Mouse (Mus musculus) stomach, postnatal 0 days (tissue): ENCODE data around the gene Tppp2. TPM values are rescaled to one million over a fixed set of nuclear protein-coding genes. Genes with fewer than 3 reads are reported as not detected.
A peak's percentile ranks its signal among the peaks of the same experiment; 100 is the strongest.

Experiments used
- ATAC-seq: fragments of 200-750 bp; cut with Nextera tagmentation; 2 replicates; pipeline ENCODE4 v1.8.0; 2017; ENCODE audit not compliant: low FRiP score, low TSS enrichment
- DNase-seq: peaks from one replicate; pipeline ENCODE4 v3.0.0-alpha.2; 2016; ENCODE audit warnings: low spot score
- H3K27ac ChIP-seq: fragments of 300-500 bp; sonication (generic); replicated peaks from 2 replicates; pipeline ENCODE4 v1.5.1; 2014; ENCODE audit warnings: mild to moderate bottlenecking, control low read depth
- H3K27me3 ChIP-seq: fragments of 300-500 bp; sonication (generic); 2 replicates; pipeline ENCODE4 v1.6.1; 2014; ENCODE audit warnings: low read length; ENCODE audit not compliant: control insufficient read depth, insufficient read depth
- H3K36me3 ChIP-seq: fragments of 300-500 bp; sonication (generic); 2 replicates; pipeline ENCODE4 v1.6.1; 2014; ENCODE audit warnings: low read length, mixed read lengths; ENCODE audit not compliant: control insufficient read depth, insufficient read depth
- H3K4me1 ChIP-seq: fragments of 300-500 bp; sonication (generic); replicated peaks from 2 replicates; pipeline ENCODE4 v1.6.1; 2014; ENCODE audit warnings: antibody characterized with exemption; ENCODE audit not compliant: control insufficient read depth, insufficient read depth
- H3K4me2 ChIP-seq: fragments of 300-500 bp; sonication (generic); replicated peaks from 2 replicates; pipeline ENCODE4 v1.6.1; 2014; ENCODE audit warnings: low read depth, mild to moderate bottlenecking, control low read depth, moderate library complexity
- H3K4me3 ChIP-seq: fragments of 300-500 bp; sonication (generic); 2 replicates; pipeline ENCODE4 v1.5.1; 2014; ENCODE audit warnings: low read depth, low read length, control low read depth
- H3K9ac ChIP-seq: fragments of 300-500 bp; sonication (generic); 2 replicates; pipeline ENCODE4 v1.6.1; 2014; ENCODE audit warnings: mild to moderate bottlenecking, low read length, control low read depth, mixed read lengths
- H3K9me3 ChIP-seq: fragments of 300-500 bp; sonication (generic); 2 replicates; pipeline ENCODE4 v1.6.1; 2016; ENCODE audit warnings: low read length; ENCODE audit not compliant: control insufficient read depth
- CTCF ChIP-seq: IDR thresholded peaks from 2 replicates; pipeline ENCODE4 v1.5.1; 2016; ENCODE audit warnings: antibody characterized with exemption, low read depth, mild to moderate bottlenecking, moderate library complexity
- EP300 ChIP-seq: optimal IDR thresholded peaks from 2 replicates; pipeline ENCODE3; 2016; ENCODE audit warnings: antibody characterized with exemption
- WGBS: fragments of 180-500 bp; shearing (Covaris S2); extraction: QIAGEN DNeasy Blood & Tissue Kit; methylation state at CpG from one replicate; pipeline ENCODE4 v1.1.7; 2014; 5-methylcytosine and 5-hydroxymethylcytosine counted together
- polyA plus RNA-seq: library from polyadenylated mRNA; unstranded; fragments of >200 nt; fragmentation: Nextera tagmentation; extraction: Ambion mirVana; gene quantifications from 2 replicates; pipeline ENCODE4 v1.2.1, GENCODE M21; 2015

The Tppp2 gene
- polyA plus RNA-seq, 1 experiment from 2014 or later = not detected

DNA sequence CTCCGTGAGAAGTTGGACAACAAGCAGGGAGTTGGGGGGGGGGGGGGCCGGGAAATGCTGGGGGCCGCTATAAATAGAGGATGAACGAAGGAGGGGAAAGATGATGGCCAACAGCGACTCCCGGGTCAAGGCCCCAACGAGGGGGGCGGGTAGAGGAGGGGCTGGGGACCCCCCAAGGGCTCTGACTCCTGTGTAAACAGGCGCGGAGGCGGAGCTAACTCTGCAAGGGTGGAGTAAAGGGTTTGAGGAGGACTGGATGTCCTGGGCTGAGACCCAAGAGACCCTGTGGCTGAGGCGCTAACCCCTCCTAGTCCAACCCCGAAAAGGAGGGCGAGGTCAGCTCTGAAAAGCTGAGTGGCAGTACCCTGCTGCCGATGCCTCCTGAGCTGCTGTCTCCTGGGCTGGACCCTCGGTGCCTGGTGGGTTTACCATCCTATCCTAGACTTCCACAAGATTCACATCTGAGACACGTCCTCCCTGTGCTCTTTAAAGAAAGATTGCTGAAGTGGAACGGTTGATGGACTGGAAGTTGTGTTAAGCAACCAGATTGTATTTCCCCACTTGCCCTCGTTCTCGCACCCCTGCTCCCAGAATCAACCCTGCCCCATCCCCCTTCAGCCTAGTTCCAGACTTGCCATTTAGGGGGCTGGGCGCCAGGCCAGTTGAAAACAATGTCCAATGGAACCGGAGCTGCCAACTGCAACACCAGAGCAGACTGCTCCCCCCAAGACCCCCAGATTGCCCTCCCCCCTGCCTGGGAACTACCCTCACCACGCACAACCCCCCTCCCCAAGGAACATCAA, 4.1 kb upstream of the Tppp2 start, which contains the start of gene Ndrg2:
Gene Ndrg2, minus strand, starts transcription at position 199 of the 803 bp plus-strand sequence.
- Histone ChIP-seq H3K4me1 (peaks cover 4% of the 10 kb centered on the region; the same call in 1 of the 2 replicates), H3K27ac (peak within 1 kb of the TSS; percentile 95), H3K27me3 (no peaks in the 10 kb centered on the region), H3K36me3 (peaks cover 5% of the 10 kb centered on the region; the same call in 1 of the 2 replicates), H3K4me2 (peak within 1 kb of the TSS; percentile 96), H3K9ac (peak within 1 kb of the TSS; percentile 88), H3K4me3 (peak within 1 kb of the TSS; percentile 62), H3K9me3 (no peaks in the 10 kb centered on the region)
- ATAC-seq (peak; percentile 81), DNase-seq (peak; percentile 76)
- no peak for TF ChIP-seq CTCF
- no peak for TF ChIP-seq EP300
- WGBS = 2% methylated on average over 22 of the region's 23 CpGs

DNA sequence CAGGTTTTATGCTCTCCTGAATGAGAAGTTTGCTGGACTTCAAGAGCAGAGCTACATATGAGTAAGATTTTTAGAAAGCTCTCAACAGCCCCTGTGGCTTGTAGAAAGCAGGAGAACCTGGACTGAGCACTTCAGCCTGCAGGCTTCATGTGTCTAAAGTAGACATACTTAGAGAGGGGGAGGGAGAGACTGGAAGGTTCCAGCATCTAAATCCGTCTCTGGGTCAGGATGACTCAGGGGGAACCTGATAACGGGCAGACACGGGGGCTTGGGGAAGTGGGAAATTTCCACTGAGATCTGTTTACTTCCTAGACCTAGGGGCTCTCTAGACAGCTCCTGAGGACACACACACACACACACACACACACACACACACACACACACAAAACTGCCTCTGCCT, 3.2 kb upstream of the Tppp2 start:
- no peak overlapping the region for H3K4me3 ChIP-seq
- WGBS = 5% methylated on average over 3 of the region's 3 CpGs
- H3K27ac ChIP-seq = peak overlapping the region; percentile 95
- TF ChIP-seq EP300 = no peak
- TF ChIP-seq CTCF = no peak
- ATAC-seq (no peak), DNase-seq (no peak)
- H3K9me3 ChIP-seq = no peaks in the 10 kb centered on the region
- H3K36me3 ChIP-seq = 0 out of 2 replicates have a peak, but pooled peaks cover under 1% of the 10 kb centered on the region
- peaks cover 4% of the 10 kb centered on the region; the same call in 1 of the 2 replicates for H3K4me1 ChIP-seq
- no peak overlapping the region for H3K4me2 ChIP-seq
- no peaks in the 10 kb centered on the region for H3K27me3 ChIP-seq
- no peak overlapping the region for H3K9ac ChIP-seq

DNA sequence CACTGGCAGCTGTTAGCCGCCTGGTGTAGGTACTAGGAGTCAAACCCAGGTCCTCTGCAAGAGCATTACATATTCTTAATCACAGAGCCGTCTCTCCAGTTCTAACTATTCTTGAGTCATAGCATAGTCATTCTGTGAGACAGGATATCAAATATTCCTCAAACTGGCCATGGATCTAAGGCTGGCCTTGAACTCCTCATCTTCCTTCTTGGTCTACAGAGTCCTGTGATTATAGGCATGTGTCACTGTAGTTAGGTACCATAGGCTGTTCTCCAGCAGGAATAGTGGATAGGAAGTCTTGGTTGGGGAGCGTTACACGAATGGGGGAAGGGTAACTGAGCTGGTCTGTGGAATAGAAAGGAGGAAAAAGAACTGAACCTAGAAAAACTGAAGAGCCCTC, 1.7 kb upstream of the Tppp2 start:
- ATAC-seq = no peak
- DNase-seq = no peak
- Histone ChIP-seq H3K4me1 (peaks cover 4% of the 10 kb centered on the region; the same call in 1 of the 2 replicates), H3K27me3 (no peaks in the 10 kb centered on the region), H3K27ac (no peak overlapping the region), H3K9me3 (no peaks in the 10 kb centered on the region), H3K4me2 (no peak overlapping the region), H3K36me3 (no peaks in the 10 kb centered on the region), H3K9ac (no peak overlapping the region), H3K4me3 (no peak overlapping the region)
- TF ChIP-seq CTCF (no peak), EP300 (no peak)
- WGBS = 86% methylated on average over 4 of the region's 4 CpGs

DNA sequence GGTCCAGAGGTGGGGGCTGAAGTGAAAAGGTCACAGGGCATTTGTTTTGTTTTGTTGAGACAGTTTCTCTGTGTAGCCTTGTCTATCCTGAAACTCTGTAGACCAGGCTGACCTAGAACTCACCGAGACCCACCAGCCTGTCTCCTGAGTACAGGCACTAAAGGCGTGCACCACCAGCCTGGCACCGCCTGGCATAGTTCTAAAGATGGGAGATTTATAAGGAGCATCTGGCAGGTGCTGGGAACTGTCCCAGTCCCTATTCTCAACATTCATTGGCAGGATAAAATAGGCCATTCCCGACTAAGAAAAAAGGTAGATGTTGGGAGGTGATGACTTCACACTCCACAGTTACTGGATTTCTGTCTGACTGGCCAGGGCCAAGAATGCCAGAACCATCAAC, 741 bp downstream of the Tppp2 start:
- 78% methylated on average over 4 of the region's 4 CpGs for WGBS

DNA sequence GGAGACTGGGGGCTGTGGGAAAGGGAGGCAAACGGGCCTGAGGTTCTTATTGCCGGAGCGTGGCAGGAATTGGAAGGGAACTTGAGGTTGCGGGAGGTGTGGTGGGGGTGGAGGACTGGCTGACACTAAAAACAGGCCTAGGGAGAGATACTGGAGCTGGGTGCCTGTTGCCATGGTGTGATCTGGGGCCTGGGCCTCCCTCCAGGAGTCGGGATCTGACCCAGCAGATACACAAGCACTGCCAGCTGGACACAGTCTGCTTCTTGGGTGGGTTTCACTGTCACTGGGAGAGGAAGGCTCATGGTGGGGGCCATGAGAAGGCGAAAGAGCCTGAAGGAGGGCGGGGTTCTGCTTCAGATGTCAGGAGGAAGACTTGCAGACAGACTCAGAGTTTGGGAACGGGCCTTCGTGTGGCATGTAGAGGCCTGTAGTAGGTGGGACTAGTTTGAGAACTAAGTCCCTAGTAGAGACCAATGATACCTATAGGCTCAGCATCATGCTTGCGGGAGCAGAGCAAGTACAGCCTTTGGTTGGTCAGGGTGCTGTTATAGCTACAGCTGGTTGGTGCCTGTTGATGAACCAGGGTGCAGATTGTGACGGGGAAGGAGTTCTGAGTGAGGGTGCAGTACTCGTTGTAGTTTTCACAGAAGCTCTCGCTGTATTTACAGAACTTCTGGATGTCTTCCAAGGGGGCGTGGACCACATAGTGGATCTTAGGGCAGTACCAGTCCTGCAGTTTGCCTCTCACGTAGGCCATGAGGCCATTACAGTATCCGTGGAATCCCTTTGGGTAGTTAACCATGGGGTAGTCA, 3.7 kb downstream of the Tppp2 start:
- Histone ChIP-seq H3K36me3 (no peaks in the 10 kb centered on the region), H3K27ac (peak overlapping the region; percentile 81), H3K27me3 (no peaks in the 10 kb centered on the region), H3K9me3 (no peaks in the 10 kb centered on the region), H3K4me2 (no peak overlapping the region), H3K4me1 (peaks cover 14% of the 10 kb centered on the region), H3K4me3 (no peak overlapping the region), H3K9ac (no peak overlapping the region)
- DNase-seq (peak; percentile 37), ATAC-seq (peak; percentile 74; the same call in 1 of the 2 replicates)
- 32% methylated on average over 16 of the region's 16 CpGs for WGBS
- TF ChIP-seq EP300 = no peak
- no peak for TF ChIP-seq CTCF

More for the DNA sequence above, 741 bp downstream of the Tppp2 start:
- H3K4me2 ChIP-seq = no peak overlapping the region
- no peaks in the 10 kb centered on the region for H3K27me3 ChIP-seq
- H3K27ac ChIP-seq = no peak overlapping the region
- H3K4me1 ChIP-seq = peaks cover 18% of the 10 kb centered on the region
- DNase-seq (no peak), ATAC-seq (no peak)
- no peak overlapping the region for H3K4me3 ChIP-seq
- no peaks in the 10 kb centered on the region for H3K36me3 ChIP-seq
- no peak overlapping the region for H3K9ac ChIP-seq
- TF ChIP-seq CTCF = no peak
- no peak for TF ChIP-seq EP300
- H3K9me3 ChIP-seq = no peaks in the 10 kb centered on the region
